Mouse (Mus musculus) monocyte, adult 5-6 weeks (primary cell): ENCODE measurements around the gene Nfix. TPM values are rescaled to one million over a fixed set of nuclear protein-coding genes. Genes with fewer than 3 reads are reported as not detected.

ENCODE experiments used
- ATAC-seq: fragments of 153-309, 156-312 bp; replicated peaks from 2 replicates; pipeline ENCODE4 v1.8.0; 2017; ENCODE audit warnings: mild to moderate bottlenecking; ENCODE audit not compliant: low TSS enrichment, insufficient number of reproducible peaks, severe bottlenecking, poor library complexity, low FRiP score
- total RNA-seq: library from RNA; stranded (forward); fragments of 200-1000, 200-491, 200-594 nt; gene quantifications from 3 replicates; pipeline ENCODE4 v1.2.3, GENCODE M21; 2017

The Nfix gene
- total RNA-seq, 1 experiment from 2014 or later, result 16.7 TPM

- no peak for ATAC-seq
Observed at GRCm38 (mm10) chr8:84773833-84774232, 26.3 kb downstream of the Nfix start.

GRCm38 (mm10) chr8:84773304-84773703, 26.8 kb downstream of the Nfix start:
- no peak for ATAC-seq

GRCm38 (mm10) chr8:84772628-84773027, 27.5 kb downstream of the Nfix start:
- ATAC-seq, result no peak

- ATAC-seq, result no peak
Observed at GRCm38 (mm10) chr8:84771941-84772378, 28.2 kb downstream of the Nfix start.

- no peak for ATAC-seq
Observed at GRCm38 (mm10) chr8:84771000-84771687, 29.0 kb downstream of the Nfix start.

GRCm38 (mm10) chr8:84770100-84770953, 29.8 kb downstream of the Nfix start:
- ATAC-seq, result no peak

GRCm38 (mm10) chr8:84769324-84769723, 30.8 kb downstream of the Nfix start:
- no peak for ATAC-seq

- no peak for ATAC-seq
Observed at GRCm38 (mm10) chr8:84768343-84769095, 31.6 kb downstream of the Nfix start.

- ATAC-seq, result no peak
Observed at GRCm38 (mm10) chr8:84767221-84767620, 32.9 kb downstream of the Nfix start.

- ATAC-seq, result no peak
Observed at GRCm38 (mm10) chr8:84766422-84766821, 33.7 kb downstream of the Nfix start.

GRCm38 (mm10) chr8:84765629-84766028, 34.5 kb downstream of the Nfix start:
- ATAC-seq, result no peak

GRCm38 (mm10) chr8:84764870-84765495, 35.2 kb downstream of the Nfix start:
- no peak for ATAC-seq

GRCm38 (mm10) chr8:84764100-84764499, 36.0 kb downstream of the Nfix start:
- no peak for ATAC-seq

GRCm38 (mm10) chr8:84760901-84761300, 39.2 kb downstream of the Nfix start:
- no peak for ATAC-seq

- no peak for ATAC-seq
Observed at GRCm38 (mm10) chr8:84760405-84760805, 39.7 kb downstream of the Nfix start.

- no peak for ATAC-seq
Observed at GRCm38 (mm10) chr8:84759718-84760117, 40.4 kb downstream of the Nfix start.

GRCm38 (mm10) chr8:84759126-84759525, 41.0 kb downstream of the Nfix start:
- ATAC-seq, result no peak; the same call in 1 of the 2 replicates

- no peak for ATAC-seq
Observed at GRCm38 (mm10) chr8:84758308-84758707, 41.8 kb downstream of the Nfix start.

- ATAC-seq, result no peak
Observed at GRCm38 (mm10) chr8:84757501-84757900, 42.6 kb downstream of the Nfix start.
